Mouse (Mus musculus) MEL (cell line): ENCODE data around the gene Paqr9.

Experiments used
- BHLHE40 ChIP-seq: IDR thresholded peaks from 2 replicates; pipeline ENCODE4 v1.6.1; 2012; ENCODE audit warnings: low read depth, mild to moderate bottlenecking, inconsistent platforms, low read length, improper control_type of control experiment, borderline replicate concordance
- CTCF ChIP-seq, 3 experiments: IDR thresholded peaks in 2 of 3; conservative IDR thresholded peaks in 1 of 3; 2 replicates each; pipeline ENCODE4 v1.5.1; 2011 to 2012; ENCODE audit warnings: low read length in 3 of 3, low read depth in 2 of 3, mild to moderate bottlenecking in 2 of 3, improper control_type of control experiment in 1 of 3, inconsistent platforms in 1 of 3, mixed read lengths in 1 of 3, moderate library complexity in 1 of 3; ENCODE audit not compliant: control insufficient read depth in 1 of 3, insufficient read depth in 1 of 3, poor library complexity in 1 of 3, severe bottlenecking in 1 of 3
- ELF1 ChIP-seq: IDR thresholded peaks from 2 replicates; pipeline ENCODE4 v1.6.1; 2014; ENCODE audit warnings: low read depth, mild to moderate bottlenecking, inconsistent platforms, low read length, improper control_type of control experiment, moderate library complexity
- MYC ChIP-seq: IDR thresholded peaks from 2 replicates; pipeline ENCODE4 v1.6.1; 2011; ENCODE audit warnings: low read depth, mild to moderate bottlenecking, low read length, improper control_type of control experiment, moderate library complexity

DNA sequence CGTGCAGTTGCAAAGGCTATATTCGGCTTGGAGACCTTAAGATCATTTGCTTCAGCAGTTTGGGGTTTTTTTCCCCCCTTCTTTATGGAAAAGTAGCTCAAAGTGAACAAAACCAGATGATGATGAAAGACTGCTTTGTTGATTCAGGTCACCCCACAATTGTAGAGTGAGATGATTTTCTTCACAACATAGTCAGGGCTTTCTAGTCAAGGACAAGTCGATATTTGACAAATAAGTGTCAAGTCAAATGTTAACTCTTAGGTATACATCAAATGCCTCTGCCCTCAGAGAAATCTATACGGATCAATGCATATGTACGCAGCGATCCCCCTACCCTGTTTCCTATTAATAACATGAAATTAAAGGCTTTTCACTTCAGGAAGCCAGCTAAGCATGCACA is 17.0 kb upstream of the Paqr9 start:
- TF ChIP-seq ELF1 (no peak), CTCF (IDR thresholded peaks at IDR 0.05 in 2 of 3, conservative IDR thresholded peaks at IDR 0.05 in 1 of 3; ENCODE audit: control insufficient read depth in 1 of 3, insufficient read depth in 1 of 3, low read depth in 2 of 3, low read length in 3 of 3, poor library complexity in 1 of 3, severe bottlenecking in 1 of 3) (no peak), MYC (no peak), BHLHE40 (no peak)
